Mouse (Mus musculus) brain, adult 2 months (tissue): ENCODE results near the gene Adk.
"Not testable (repeated sequence)": the region's sequence is repeated elsewhere in the genome, so short reads cannot be mapped to it uniquely, and the experiment has no call there.

Experiments
- DNase-seq: peaks from one replicate; pipeline ENCODE4 v3.0.0; 2011; ENCODE audit warnings: low read depth, low spot score

Gene Adk

GRCm38 (mm10) chr14:21433415-21433814 is 381.0 kb downstream of the Adk start:
- DNase-seq: no peak

GRCm38 (mm10) chr14:21433995-21434394 is 381.6 kb downstream of the Adk start:
- DNase-seq: no peak

- DNase-seq: no peak
Measured at GRCm38 (mm10) chr14:21434686-21435085, 382.3 kb downstream of the Adk start.

- DNase-seq: peak; percentile 71
Measured at GRCm38 (mm10) chr14:21439785-21440184, 387.4 kb downstream of the Adk start.

- DNase-seq: no peak
Measured at GRCm38 (mm10) chr14:21440526-21440925, 388.2 kb downstream of the Adk start.

GRCm38 (mm10) chr14:21441772-21442533 is 389.6 kb downstream of the Adk start:
- no peak for DNase-seq

GRCm38 (mm10) chr14:21452581-21452980 is 400.2 kb downstream of the Adk start:
- DNase-seq: no peak

- DNase-seq: no peak
Measured at GRCm38 (mm10) chr14:21453896-21454295, 401.5 kb downstream of the Adk start.

- DNase-seq: no peak
Measured at GRCm38 (mm10) chr14:21455654-21456350, 403.4 kb downstream of the Adk start.

- DNase-seq: no peak
Measured at GRCm38 (mm10) chr14:21456526-21456925, 404.2 kb downstream of the Adk start.

- no peak for DNase-seq
Measured at GRCm38 (mm10) chr14:21457876-21458275, 405.5 kb downstream of the Adk start.

- no peak for DNase-seq
Measured at GRCm38 (mm10) chr14:21458696-21459095, 406.3 kb downstream of the Adk start.

- no peak for DNase-seq
Measured at GRCm38 (mm10) chr14:21459163-21459562, 406.8 kb downstream of the Adk start.

- DNase-seq: no peak
Measured at GRCm38 (mm10) chr14:21462398-21462797, 410.0 kb downstream of the Adk start.

GRCm38 (mm10) chr14:21463117-21463712 is 410.8 kb downstream of the Adk start:
- DNase-seq: no peak

GRCm38 (mm10) chr14:21470386-21470785 is 418.0 kb downstream of the Adk start:
- no peak for DNase-seq

GRCm38 (mm10) chr14:21471975-21472374 is 419.6 kb downstream of the Adk start:
- DNase-seq: no peak

GRCm38 (mm10) chr14:21474593-21475132 is 422.3 kb downstream of the Adk start:
- not testable (repeated sequence) for DNase-seq

- no peak for DNase-seq
Measured at GRCm38 (mm10) chr14:21477181-21477580, 424.8 kb downstream of the Adk start.

- DNase-seq: no peak
Measured at GRCm38 (mm10) chr14:21479566-21479965, 427.2 kb downstream of the Adk start.

- DNase-seq: no peak
Measured at GRCm38 (mm10) chr14:21480191-21480590, 427.8 kb downstream of the Adk start.

- DNase-seq: no peak
Measured at GRCm38 (mm10) chr14:21481231-21481630, 428.9 kb downstream of the Adk start, which contains the start of gene Kat6b. Kat6b (plus strand) TSS chr14:21481434.
